Mouse (Mus musculus) limb, embryonic 14.5 days (tissue): ENCODE measurements around the gene Cend1. TPM values are rescaled to one million over a fixed set of nuclear protein-coding genes. Genes with fewer than 3 reads are reported as not detected.

Experiments used
- ATAC-seq: fragments of 200-750 bp; cut with Nextera tagmentation; 2 replicates; pipeline ENCODE4 v1.8.0; 2017; ENCODE audit warnings: low read depth, moderate number of reproducible peaks, moderate TSS enrichment; ENCODE audit not compliant: low FRiP score
- DNase-seq: peaks from one replicate; pipeline ENCODE4 v3.0.0-alpha.2; 2015; ENCODE audit warnings: low spot score
- H3K27ac ChIP-seq: fragments of 300-500 bp; sonication (generic); replicated peaks from 2 replicates; pipeline ENCODE4 v1.5.1; 2014; ENCODE audit warnings: low read depth, mild to moderate bottlenecking, low read length, moderate library complexity, mixed read lengths
- H3K27me3 ChIP-seq: fragments of 300-500 bp; sonication (generic); 2 replicates; pipeline ENCODE4 v1.6.1; 2014; ENCODE audit warnings: low read length, mixed read lengths; ENCODE audit not compliant: control insufficient read depth, insufficient read depth
- H3K36me3 ChIP-seq: fragments of 300-500 bp; sonication (generic); 2 replicates; pipeline ENCODE4 v1.6.1; 2014; ENCODE audit warnings: mild to moderate bottlenecking, low read length, moderate library complexity, mixed read lengths; ENCODE audit not compliant: control insufficient read depth, insufficient read depth
- H3K4me1 ChIP-seq: fragments of 300-500 bp; sonication (generic); 2 replicates; pipeline ENCODE4 v1.6.1; 2014; ENCODE audit warnings: antibody characterized with exemption, low read length, mixed read lengths; ENCODE audit not compliant: control insufficient read depth, insufficient read depth
- H3K4me2 ChIP-seq: fragments of 300-500 bp; sonication (generic); replicated peaks from 2 replicates; pipeline ENCODE4 v1.6.1; 2014; ENCODE audit warnings: low read depth, mild to moderate bottlenecking, low read length, moderate library complexity; ENCODE audit not compliant: severe bottlenecking
- H3K4me3 ChIP-seq: fragments of 300-500 bp; sonication (generic); replicated peaks from 2 replicates; pipeline ENCODE4 v1.5.1; 2014; ENCODE audit warnings: low read length
- H3K9ac ChIP-seq: fragments of 300-500 bp; sonication (generic); 2 replicates; pipeline ENCODE4 v1.6.1; 2014; ENCODE audit warnings: mild to moderate bottlenecking, low read depth, low read length, moderate library complexity; ENCODE audit not compliant: severe bottlenecking
- H3K9me3 ChIP-seq: fragments of 300-500 bp; sonication (generic); 2 replicates; pipeline ENCODE4 v1.6.1; 2016; ENCODE audit warnings: low read length; ENCODE audit not compliant: control insufficient read depth
- POLR2A ChIP-seq: fragments of 200-500 bp; IDR thresholded peaks from 2 replicates; pipeline ENCODE4 v1.8.0; 2012; ENCODE audit warnings: inconsistent platforms, mild to moderate bottlenecking, moderate library complexity, borderline replicate concordance; ENCODE audit not compliant: insufficient read depth, insufficient read length; ENCODE audit errors: extremely low read depth
- WGBS: fragments of 180-500 bp; shearing (Covaris S2); extraction: QIAGEN DNeasy Blood & Tissue Kit; methylation state at CpG from one replicate; pipeline ENCODE4 v1.1.7; 2014; 5-methylcytosine and 5-hydroxymethylcytosine counted together
- polyA plus RNA-seq, 2 experiments: library from polyadenylated mRNA; depleted of rRNA in 1 of 2; stranded (reverse) in 1 of 2; unstranded in 1 of 2; fragments of >200 nt; fragmentation: Nextera tagmentation in 1 of 2; extraction: Ambion mirVana in 1 of 2; gene quantifications; 2 replicates each; pipeline versions ENCODE4 v1.2.1 to v1.2.3; 2012 to 2014

Cend1 gene
- polyA plus RNA-seq, 2 experiments, result 0.66 to 1.8 TPM

GRCm38 (mm10) chr7:141468164-141468521, 38.9 kb upstream of the Cend1 start:
- WGBS, result 13% methylated on average over 5 of the region's 5 CpGs
- H3K27me3 ChIP-seq, result peaks cover 20% of the 10 kb centered on the region
- H3K4me1 ChIP-seq, result peaks cover 41% of the 10 kb centered on the region
- ATAC-seq, result no peak
- DNase-seq, result no peak
- TF ChIP-seq POLR2A, result no peak
- H3K9ac ChIP-seq, result peak overlapping the region; percentile 70
- peak overlapping the region; percentile 65 for H3K4me3 ChIP-seq
- peak overlapping the region; percentile 84 for H3K4me2 ChIP-seq
- H3K36me3 ChIP-seq, result peaks cover 38% of the 10 kb centered on the region
- no peaks in the 10 kb centered on the region for H3K9me3 ChIP-seq
- peak overlapping the region; percentile 72 for H3K27ac ChIP-seq

DNA sequence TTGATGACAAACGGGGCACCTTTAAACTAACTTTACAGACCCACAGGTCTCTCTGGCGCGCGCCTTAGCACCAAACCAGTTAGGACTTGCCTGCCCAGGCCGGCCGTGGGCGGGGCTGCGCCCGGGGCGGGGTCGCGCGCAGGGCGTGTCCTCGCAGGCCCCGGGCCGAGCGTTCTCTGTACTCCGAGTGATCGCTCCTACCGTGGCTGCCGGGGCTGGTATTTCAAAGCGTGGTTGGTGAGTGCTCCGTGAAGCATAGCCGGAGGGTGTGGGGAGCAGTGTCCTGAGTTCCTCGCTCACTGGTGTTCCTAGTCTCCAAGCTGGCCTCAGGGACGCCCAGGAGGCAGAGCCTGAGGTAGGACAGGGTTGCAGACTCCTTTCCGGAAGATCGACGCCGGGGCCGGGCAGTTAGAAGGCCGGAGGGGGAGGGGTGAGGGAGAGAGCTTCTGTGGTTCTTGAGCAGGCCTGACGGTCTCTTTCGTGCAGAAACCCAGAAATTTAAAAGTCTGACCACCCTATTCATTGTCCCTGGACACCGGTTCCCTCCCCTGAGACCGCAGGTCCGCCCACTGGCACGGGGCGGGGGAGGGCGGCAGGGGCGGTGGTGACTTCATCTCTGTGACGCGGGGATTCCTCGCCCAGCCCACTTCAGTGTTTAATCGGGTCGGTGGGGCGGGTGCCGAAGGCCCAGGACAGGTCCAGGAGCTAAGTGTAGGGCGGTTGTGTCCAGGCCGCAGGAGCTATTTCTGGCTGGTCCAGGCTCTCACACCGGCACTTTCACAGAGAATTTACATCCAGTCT, 38.1 kb upstream of the Cend1 start, which contains the start of gene Cd151:
Cd151 (plus strand) TSS at position 163 of the 801 bp plus-strand sequence.
- H3K4me3 ChIP-seq, result peak within 1 kb of the TSS; percentile 65
- peak; percentile 75 for DNase-seq
- peak within 1 kb of the TSS; percentile 72 for H3K27ac ChIP-seq
- H3K27me3 ChIP-seq, result peaks cover 27% of the 10 kb centered on the region
- peaks cover 41% of the 10 kb centered on the region for H3K4me1 ChIP-seq
- H3K9me3 ChIP-seq, result no peaks in the 10 kb centered on the region
- peaks cover 32% of the 10 kb centered on the region for H3K36me3 ChIP-seq
- peak; percentile 81 for ATAC-seq
- H3K9ac ChIP-seq, result peak within 1 kb of the TSS; percentile 70
- no peak for TF ChIP-seq POLR2A
- peak within 1 kb of the TSS; percentile 84 for H3K4me2 ChIP-seq
- under 1% methylated on average over 49 of the region's 52 CpGs for WGBS

DNA sequence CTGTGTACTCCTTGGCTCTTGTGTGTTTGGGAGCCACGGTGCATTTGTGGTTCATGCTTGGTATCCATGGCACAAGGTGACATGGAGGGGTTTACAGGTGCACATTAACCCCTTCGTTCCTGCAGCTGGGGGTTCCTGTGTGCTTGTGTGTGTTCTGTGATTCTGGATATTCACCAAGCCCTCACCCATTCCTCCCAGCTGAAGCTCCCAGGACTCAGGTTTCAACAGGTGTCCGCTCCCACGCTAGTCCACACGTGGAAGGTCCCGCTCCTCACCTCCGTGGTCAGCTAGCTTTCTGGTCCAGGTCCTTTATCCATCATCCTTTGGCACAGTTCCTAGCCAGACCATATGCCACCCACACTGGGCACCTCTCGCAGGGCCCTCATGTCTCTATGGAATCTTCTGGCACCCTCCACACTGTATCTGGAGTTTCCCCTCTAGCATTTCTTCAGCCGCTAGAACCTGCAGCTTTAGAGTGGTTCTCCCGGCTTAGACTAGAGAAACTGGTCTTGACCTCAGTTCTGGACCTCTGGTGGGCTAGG, 37.4 kb upstream of the Cend1 start:
- ATAC-seq (no peak), DNase-seq (no peak)
- H3K4me2 ChIP-seq, result peak overlapping the region; percentile 84
- 57% methylated on average over 10 of the region's 10 CpGs for WGBS
- 0 out of 2 replicates have a peak overlapping the region, but pooled peaks have one; percentile 72 for H3K27ac ChIP-seq
- no peak for TF ChIP-seq POLR2A
- peaks cover 35% of the 10 kb centered on the region for H3K27me3 ChIP-seq
- H3K9me3 ChIP-seq, result no peaks in the 10 kb centered on the region
- H3K36me3 ChIP-seq, result peaks cover 26% of the 10 kb centered on the region
- peaks cover 47% of the 10 kb centered on the region for H3K4me1 ChIP-seq
- peak overlapping the region; percentile 65 for H3K4me3 ChIP-seq
- H3K9ac ChIP-seq, result peak overlapping the region; percentile 70

- TF ChIP-seq POLR2A, result no peak
- no peak overlapping the region for H3K27ac ChIP-seq
- peaks cover 42% of the 10 kb centered on the region for H3K27me3 ChIP-seq
- no peak for DNase-seq
- no peak overlapping the region for H3K4me2 ChIP-seq
- ATAC-seq, result no peak
- 82% methylated on average over 7 of the region's 7 CpGs for WGBS
- H3K9ac ChIP-seq, result no peak overlapping the region
- no peak overlapping the region for H3K4me3 ChIP-seq
- peaks cover 20% of the 10 kb centered on the region for H3K36me3 ChIP-seq
- H3K9me3 ChIP-seq, result no peaks in the 10 kb centered on the region
- peaks cover 48% of the 10 kb centered on the region for H3K4me1 ChIP-seq
Observed at GRCm38 (mm10) chr7:141466045-141466394, 36.7 kb upstream of the Cend1 start.

- no peak for ATAC-seq
- WGBS, result 25% methylated on average over 7 of the region's 10 CpGs
Observed at GRCm38 (mm10) chr7:141465388-141466044, 36.2 kb upstream of the Cend1 start.

More at GRCm38 (mm10) chr7:141465388-141466044, 36.2 kb upstream of the Cend1 start:
- Histone ChIP-seq H3K9me3 (no peaks in the 10 kb centered on the region), H3K27me3 (peaks cover 46% of the 10 kb centered on the region), H3K4me1 (peaks cover 48% of the 10 kb centered on the region), H3K4me3 (peak overlapping the region; percentile 26), H3K4me2 (peak overlapping the region; percentile 48), H3K36me3 (peaks cover 15% of the 10 kb centered on the region), H3K9ac (0 out of 2 replicates have a peak overlapping the region, but pooled peaks have one; percentile 31), H3K27ac (0 out of 2 replicates have a peak overlapping the region, but pooled peaks have one; percentile 8)
- no peak for DNase-seq
- TF ChIP-seq POLR2A, result no peak
